Mouse (Mus musculus) E14TG2a.4 (cell line): Measurements from ENCODE around the gene Unc13c.

Experiments used
- H3K27me3 ChIP-seq: 2 replicates; pipeline ENCODE4 v1.6.1; 2014; ENCODE audit warnings: low read length, control low read depth; ENCODE audit not compliant: insufficient read depth
- H3K36me3 ChIP-seq: 2 replicates; pipeline ENCODE4 v1.6.1; 2014; ENCODE audit warnings: low read length, control low read depth; ENCODE audit not compliant: insufficient read depth
- H3K4me1 ChIP-seq: replicated peaks from 2 replicates; pipeline ENCODE4 v1.6.1; 2014; ENCODE audit warnings: low read depth, low read length, control low read depth
- H3K4me3 ChIP-seq: replicated peaks from 2 replicates; pipeline ENCODE4 v1.5.1; 2014; ENCODE audit warnings: mild to moderate bottlenecking, low read length
- H3K9me3 ChIP-seq: 2 replicates; pipeline ENCODE4 v1.6.1; 2014; ENCODE audit warnings: low read length, control low read depth
- CTCF ChIP-seq: conservative IDR thresholded peaks from 2 replicates; pipeline ENCODE4 v1.5.1; 2014; ENCODE audit warnings: low read length
- NANOG ChIP-seq: IDR thresholded peaks from 2 replicates; pipeline ENCODE4 v1.6.1; 2014; ENCODE audit warnings: borderline replicate concordance, low read length, mixed read lengths
- POU5F1 ChIP-seq: IDR thresholded peaks from 2 replicates; pipeline ENCODE4 v1.6.1; 2014; ENCODE audit warnings: low read length, borderline replicate concordance

The Unc13c gene

DNA sequence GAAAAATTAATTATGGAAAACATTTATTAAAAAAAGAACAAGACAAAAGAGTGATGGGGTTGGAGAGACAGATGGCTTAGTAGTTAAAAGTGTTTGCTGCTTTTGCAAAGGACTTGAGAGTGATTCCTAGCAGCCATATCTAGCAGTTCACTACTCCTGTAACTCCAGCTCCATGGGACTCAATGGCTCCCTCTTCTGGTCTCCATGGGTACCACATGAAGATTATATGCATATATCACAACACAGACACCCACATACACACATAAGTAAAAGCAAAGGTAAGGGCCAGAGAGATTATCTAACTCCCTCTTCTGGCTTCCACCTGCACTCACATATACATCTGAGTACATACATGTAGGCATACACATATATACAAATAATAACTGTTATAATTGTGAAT, 519.5 kb downstream of the Unc13c start:
- no peaks in the 10 kb centered on the region for H3K4me1 ChIP-seq
- TF ChIP-seq CTCF (peak; percentile 63), POU5F1 (no peak)
- no peaks in the 10 kb centered on the region for H3K9me3 ChIP-seq
- H3K36me3 ChIP-seq, result no peaks in the 10 kb centered on the region
- no peaks in the 10 kb centered on the region for H3K27me3 ChIP-seq
- H3K4me3 ChIP-seq, result no peak overlapping the region

DNA sequence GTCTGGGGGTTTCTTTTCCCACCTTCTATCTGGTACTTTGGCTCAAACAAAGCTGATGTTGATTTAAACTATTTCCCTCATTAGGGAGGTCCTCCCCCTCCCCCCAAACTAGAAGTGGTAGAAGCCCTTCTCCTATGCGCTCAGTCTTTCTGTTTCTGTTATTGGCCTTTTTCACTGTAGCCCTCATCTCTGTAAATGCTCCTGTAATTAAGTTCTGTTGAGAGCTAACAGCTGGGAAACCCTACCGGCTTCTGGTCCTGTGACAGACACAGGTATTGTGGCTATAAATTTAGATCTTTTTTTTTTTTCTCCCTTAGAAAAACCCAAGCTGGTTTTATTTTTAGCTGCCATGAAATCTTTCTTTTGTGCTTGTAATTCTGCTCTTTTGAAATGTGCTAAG, 536.8 kb downstream of the Unc13c start:
- Histone ChIP-seq H3K27me3 (no peaks in the 10 kb centered on the region), H3K4me3 (no peak overlapping the region), H3K9me3 (peaks cover 13% of the 10 kb centered on the region), H3K36me3 (no peaks in the 10 kb centered on the region), H3K4me1 (no peaks in the 10 kb centered on the region)
- no peak for TF ChIP-seq CTCF
- no peak for TF ChIP-seq POU5F1
- TF ChIP-seq NANOG, result no peak
